Mouse (Mus musculus): Measurements from ENCODE around the gene Tshz3.

DNA sequence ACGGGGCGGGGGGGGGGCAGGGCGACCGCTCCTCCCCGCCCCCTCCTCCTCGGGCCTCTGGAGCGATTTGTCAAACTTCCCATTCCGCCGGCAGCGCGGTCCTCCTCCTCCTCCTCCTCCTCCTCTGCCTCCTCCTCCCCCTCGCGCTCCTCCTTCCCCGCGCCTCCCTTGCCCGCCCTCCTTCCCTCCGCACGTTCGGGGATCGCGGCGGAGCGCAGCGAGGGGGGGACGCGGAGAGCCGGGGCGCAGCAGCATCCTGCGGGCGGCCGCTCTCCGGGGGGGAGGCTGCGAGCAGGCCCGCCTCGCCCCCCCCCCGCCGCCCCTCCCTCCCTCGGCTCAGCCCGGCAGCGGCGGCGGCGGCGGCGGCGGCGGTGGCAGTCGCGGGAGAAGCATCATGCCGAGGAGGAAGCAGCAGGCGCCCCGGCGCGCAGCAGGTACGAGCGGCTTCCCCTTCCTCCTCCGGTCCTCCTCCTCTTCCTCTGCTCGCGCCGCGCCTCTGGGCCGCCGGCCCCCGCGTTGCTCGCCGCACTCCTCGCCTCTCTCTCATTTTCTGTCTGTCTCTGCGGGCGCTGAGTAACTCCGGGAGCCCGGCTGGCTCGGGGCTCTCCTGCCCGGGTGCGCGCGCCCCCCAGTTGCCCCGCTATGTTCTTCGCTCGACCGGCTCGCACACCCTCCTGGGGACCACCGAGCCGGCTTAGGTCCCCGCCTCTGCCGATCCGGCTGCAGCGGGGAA is at the start of gene Tshz3:
- TF ChIP-seq GATA1 (IDR thresholded peaks at IDR 0.05; ENCODE audit: low read length): no peak
- no peak for TF ChIP-seq TAL1 (IDR thresholded peaks at IDR 0.05; ENCODE audit: low read length)

All from erythroblast, embryonic 14.5 days (primary cell).